Mouse (Mus musculus): ENCODE results near the gene Gss.
"Not testable (repeated sequence)": the region's sequence is repeated elsewhere in the genome, so short reads cannot be mapped to it uniquely, and the experiment has no call there.

Gss gene

GRCm38 (mm10) chr2:155576656-155577055, 16.0 kb downstream of the Gss start:
- DNase-seq (ENCODE audit: low spot score in 2 of 2): no peak

GRCm38 (mm10) chr2:155574700-155575099, 17.9 kb downstream of the Gss start:
- no peak for DNase-seq (ENCODE audit: low spot score in 2 of 2)

DNA sequence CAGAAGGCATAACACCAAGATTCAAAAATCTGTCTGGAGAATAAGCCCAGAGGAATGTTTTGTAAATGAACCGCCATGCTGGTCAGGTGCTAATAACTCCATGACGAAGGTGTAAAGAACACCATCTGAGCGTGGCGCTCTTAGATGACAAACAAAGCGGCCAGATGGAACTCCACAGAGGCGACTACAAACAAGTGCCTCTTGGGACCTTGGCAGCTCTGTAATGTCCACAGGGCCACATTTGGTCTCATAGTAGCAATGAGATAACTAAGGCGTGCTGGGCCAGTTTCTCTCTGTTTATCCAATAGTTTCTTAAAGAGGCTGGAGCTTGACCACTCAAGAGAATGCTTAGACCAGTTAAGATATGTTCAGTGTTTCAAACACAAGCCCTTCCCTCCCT, 18.6 kb downstream of the Gss start:
- no peak for DNase-seq (ENCODE audit: low spot score in 2 of 2)

DNA sequence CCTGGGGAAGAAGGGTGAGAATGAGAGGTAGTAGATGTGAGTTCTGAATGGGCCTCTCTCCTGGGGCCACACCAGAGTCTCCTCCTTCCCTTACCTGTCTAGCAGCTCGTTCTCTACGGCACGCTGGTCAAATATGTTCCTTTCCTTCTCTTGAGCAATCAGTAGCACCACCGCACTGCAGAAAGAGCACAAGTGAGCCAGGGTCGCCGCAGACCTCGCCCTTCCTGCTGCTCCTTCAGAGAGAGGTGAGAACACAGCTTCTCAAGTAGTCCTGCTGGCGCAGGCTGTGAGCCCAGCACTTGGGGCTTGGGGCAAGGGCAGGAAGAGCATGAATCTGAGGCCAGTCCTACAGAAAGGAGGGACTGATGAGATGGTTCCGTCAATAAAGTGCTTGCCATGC, 19.6 kb downstream of the Gss start:
- DNase-seq (ENCODE audit: low spot score in 2 of 2): no peak

DNA sequence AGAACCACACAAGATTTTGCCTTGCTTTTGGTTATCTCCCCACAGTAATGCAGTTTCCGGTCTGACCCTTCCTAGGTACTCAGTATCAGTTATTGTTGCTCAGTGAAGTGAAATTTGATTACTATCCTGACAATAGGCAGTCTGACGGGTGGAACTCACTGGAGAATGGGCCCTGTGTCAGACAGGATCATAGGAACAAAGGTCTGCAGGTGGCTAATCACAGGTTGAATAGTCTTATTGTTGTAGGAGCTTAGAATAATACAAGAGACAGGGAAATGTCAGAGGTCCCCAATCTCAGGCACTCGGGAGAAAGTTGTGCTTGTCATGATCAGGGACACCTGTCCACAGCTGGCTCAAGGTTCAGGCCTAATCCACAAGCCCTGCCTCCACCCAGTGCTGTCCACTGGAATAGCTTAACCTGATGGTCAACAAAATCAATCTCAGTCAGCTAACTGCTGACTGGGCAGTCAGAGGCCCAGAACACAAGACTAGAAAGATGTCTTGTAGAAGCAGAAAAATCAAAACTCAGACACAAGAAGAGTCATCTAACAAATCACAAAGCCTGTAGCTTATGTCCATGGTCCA, 23.3 kb downstream of the Gss start:
- no peak for DNase-seq (ENCODE audit: low spot score in 2 of 2)

- no peak for DNase-seq (ENCODE audit: low spot score in 2 of 2)
Observed at GRCm38 (mm10) chr2:155567751-155568150, 24.9 kb downstream of the Gss start.

- no peak for DNase-seq (ENCODE audit: low spot score in 2 of 2)
Observed at GRCm38 (mm10) chr2:155562934-155563333, 29.7 kb downstream of the Gss start.

GRCm38 (mm10) chr2:155562209-155562608, 30.4 kb downstream of the Gss start:
- DNase-seq (ENCODE audit: low spot score in 2 of 2): no peak

GRCm38 (mm10) chr2:155554426-155554985, 38.1 kb downstream of the Gss start:
- DNase-seq (ENCODE audit: low spot score in 2 of 2): no peak

- DNase-seq (ENCODE audit: low spot score in 2 of 2): peak; percentile 52 to 53
Observed at GRCm38 (mm10) chr2:155552949-155553354, 39.7 kb downstream of the Gss start.

DNA sequence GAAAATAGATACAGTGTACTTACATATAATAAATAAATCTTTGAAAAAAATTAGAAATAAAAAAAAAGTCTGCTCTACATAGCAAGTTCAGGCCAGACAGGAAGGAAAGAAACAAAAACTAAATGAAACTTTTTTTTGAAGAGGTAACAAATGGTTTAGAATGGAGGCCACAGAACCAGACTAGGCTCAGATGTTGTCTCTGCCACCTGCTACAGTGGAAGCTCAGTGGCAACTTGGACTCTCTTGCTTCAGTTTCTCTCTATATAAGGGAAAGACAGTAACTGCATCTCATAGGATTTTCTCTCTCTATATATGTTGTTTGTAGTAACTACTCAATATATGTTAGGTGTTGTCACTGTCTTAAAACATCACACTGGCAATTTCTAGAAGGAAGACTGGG, 40.3 kb downstream of the Gss start:
- DNase-seq (ENCODE audit: low spot score in 2 of 2): no peak

- no peak for DNase-seq (ENCODE audit: low spot score in 2 of 2)
Observed at GRCm38 (mm10) chr2:155546955-155547354, 45.7 kb downstream of the Gss start.

DNA sequence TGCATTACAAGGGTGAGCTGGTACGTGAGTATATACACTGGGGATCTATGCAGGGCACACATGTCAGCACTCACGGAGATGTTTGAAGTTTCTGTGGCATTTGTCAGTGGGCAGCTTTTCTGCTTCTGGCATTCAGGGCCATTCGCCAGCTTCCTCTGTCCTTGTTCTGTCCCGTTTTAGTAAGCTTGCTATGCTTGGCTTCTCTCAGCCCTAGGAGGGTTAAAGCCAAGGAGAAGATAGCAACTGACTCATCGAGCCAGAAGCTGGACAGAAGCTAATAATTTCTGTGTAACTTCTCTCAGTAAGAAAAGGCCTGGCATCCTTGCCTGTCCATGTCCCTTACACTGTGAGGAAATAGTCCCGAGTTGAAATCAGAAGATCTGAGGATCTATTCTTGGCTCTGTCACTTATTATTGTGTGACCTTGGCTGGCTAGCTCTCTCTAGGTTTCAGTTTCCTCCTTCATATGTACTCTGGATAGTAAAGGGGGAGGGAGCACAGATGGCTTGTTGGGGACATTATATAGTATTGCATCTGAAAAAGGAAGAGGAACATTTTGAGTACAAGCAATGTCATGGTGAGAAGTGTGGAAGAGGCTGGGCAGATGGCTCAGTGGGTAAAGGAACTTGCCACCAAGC, 51.7 kb downstream of the Gss start:
- DNase-seq (ENCODE audit: low spot score in 2 of 2): no peak

- DNase-seq (ENCODE audit: low spot score in 2 of 2): no peak
Observed at GRCm38 (mm10) chr2:155539696-155540095, 52.9 kb downstream of the Gss start.

GRCm38 (mm10) chr2:155538463-155539057, 54.0 kb downstream of the Gss start:
- not testable (repeated sequence) for DNase-seq (ENCODE audit: low spot score in 2 of 2)

DNA sequence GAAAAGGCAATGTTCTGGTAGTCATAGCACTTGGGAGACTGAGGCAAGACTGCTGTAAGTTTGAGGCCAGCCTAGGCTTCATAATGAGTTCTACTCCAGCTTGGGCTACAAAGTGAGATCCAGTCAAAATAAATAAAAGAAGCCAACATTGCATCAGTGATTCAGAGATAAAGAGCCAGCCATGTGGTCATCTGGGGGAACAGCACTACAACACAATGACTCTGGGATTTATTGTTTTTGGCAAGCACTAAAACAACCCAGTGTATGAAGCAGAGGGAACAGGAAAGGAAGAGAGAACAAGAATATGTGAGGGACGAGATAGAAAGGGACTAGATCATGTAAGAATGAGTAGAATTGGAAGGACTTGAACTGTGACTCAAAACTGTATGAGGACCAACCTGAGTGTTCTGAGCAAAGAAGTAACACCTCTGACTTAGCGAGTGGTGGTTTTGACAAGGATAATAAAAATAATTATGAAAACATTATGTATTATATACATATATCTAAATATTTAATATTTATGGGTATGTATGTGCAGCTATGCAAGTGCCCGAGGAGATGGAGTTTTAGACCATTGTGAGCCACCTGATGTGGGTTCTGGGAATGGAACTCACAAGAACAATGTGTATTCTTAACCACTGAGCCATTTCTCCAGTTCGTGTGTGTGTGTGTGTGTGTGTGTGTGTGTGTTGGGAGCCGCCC, 54.7 kb downstream of the Gss start:
- no peak for DNase-seq (ENCODE audit: low spot score in 2 of 2)

DNA sequence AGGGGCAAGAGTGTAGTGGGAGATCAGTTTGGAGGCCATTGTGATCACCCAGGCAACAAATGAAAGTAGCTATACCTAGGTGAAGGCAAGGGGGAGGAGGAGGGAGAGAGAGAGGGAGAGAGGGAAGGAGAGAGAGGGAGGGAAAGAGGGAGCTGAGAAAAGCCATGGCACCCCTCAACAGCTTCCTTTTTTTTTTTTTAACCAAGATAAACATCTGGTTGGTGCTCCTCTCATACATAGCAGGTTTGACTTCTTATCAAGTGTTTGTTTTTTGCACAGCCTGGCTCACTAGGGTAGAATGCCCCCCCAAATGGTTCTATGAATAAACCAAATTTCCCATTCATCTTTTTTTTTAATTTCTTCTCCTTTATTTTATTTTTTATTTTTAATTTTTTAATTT, 56.3 kb downstream of the Gss start:
- DNase-seq (ENCODE audit: low spot score in 2 of 2): no peak

- no peak for DNase-seq (ENCODE audit: low spot score in 2 of 2)
Observed at GRCm38 (mm10) chr2:155527367-155527766, 65.2 kb downstream of the Gss start.

- no peak for DNase-seq (ENCODE audit: low spot score in 2 of 2)
Observed at GRCm38 (mm10) chr2:155524378-155524777, 68.2 kb downstream of the Gss start.

DNA sequence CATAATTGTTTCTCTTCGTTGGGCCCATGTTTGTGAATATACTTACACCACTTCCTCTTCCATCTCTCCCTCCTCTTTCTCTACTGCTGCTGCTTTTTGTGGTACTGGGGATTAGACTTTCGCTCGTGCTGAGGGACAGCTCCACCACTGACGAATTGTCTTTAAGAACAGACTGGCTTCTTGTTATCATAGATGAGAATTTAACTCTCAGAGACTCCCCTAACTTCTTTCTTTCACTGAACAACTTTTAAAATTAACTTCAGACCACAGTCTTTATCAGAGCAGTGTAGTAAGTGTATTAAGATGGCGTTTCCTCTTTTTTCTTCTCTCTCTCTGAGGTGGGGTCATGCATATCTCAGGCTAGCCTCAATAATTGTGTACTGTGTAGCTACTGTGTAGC, 68.9 kb downstream of the Gss start:
- no peak for DNase-seq (ENCODE audit: low spot score in 2 of 2)

GRCm38 (mm10) chr2:155518531-155519270, 73.9 kb downstream of the Gss start:
- no peak for DNase-seq (ENCODE audit: low spot score in 2 of 2)

All from spleen, postnatal 36 days (tissue).